Comparison of ENCODE assay signal across 8 mouse cellular contexts in the genomic region with DNA sequence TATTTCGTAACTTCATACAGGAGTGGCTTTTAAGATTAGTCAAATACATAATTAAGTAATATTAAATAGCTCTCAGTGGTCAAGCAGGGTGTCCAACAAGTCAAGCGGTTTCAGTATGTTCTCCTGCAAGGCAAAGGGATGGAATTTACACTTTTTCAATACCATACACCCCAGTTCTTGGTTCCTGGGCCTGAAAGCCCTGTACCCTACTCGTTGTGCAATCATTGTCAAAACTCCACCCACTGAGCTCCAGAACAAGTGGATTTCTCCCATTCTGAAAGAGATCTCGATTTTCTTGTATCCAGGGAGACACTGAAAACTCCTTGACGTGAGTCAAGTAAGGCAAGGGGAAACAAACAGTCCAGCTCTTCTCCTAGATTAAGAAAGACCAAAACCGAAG. TPM values are rescaled to one million over a fixed set of nuclear protein-coding genes. Genes with fewer than 3 reads are reported as not detected.
DNase-seq lines count a peak whose midpoint lies in the region; ATAC-seq and TF ChIP-seq lines count a peak whose summit lies in the region.

No protein-coding gene starts in this region.

- intact Hi-C loops in left cerebral cortex, adult 2 months (cut with DNase I): no loop called here
- intact Hi-C loops in left cerebral cortex, postnatal 25 days (cut with DNase I): no loop called here

- no peak for ATAC-seq in forebrain, embryonic 12.5 days (ENCODE audit: low FRiP score)
- no peak for ATAC-seq in limb, embryonic 11.5 days (ENCODE audit: insufficient number of reproducible peaks, low FRiP score, low TSS enrichment, low read depth)
- no peak for ATAC-seq in midbrain, embryonic 14.5 days (ENCODE audit: low FRiP score, low TSS enrichment)
- no peak for ATAC-seq in inflammation-experienced regulatory T-cells, adult 6 months
- no peak for ATAC-seq in frontal cortex, adult (ENCODE audit: low TSS enrichment)

- 0 out of 2 replicates have a peak, but pooled peaks cover 4% of the 10 kb centered on the region for H3K27me3 ChIP-seq in forebrain, embryonic 12.5 days
- peaks cover 5% of the 10 kb centered on the region; the same call in 1 of the 2 replicates for H3K27me3 ChIP-seq in limb, embryonic 11.5 days (ENCODE audit: control insufficient read depth, insufficient read depth, low read length)
- no peaks in the 10 kb centered on the region for H3K27me3 ChIP-seq in midbrain, embryonic 14.5 days (ENCODE audit: control insufficient read depth, insufficient read depth, low read length)

- H3K4me3 ChIP-seq in left cerebral cortex, adult 2 months: peak overlapping the region; percentile 72
- peak overlapping the region; percentile 55 for H3K4me3 ChIP-seq in forebrain, embryonic 12.5 days (replicated peaks)
- peak overlapping the region; percentile 53 for H3K4me3 ChIP-seq in limb, embryonic 11.5 days (ENCODE audit: low read depth, low read length)
- peak overlapping the region; percentile 49 for H3K4me3 ChIP-seq in midbrain, embryonic 14.5 days (replicated peaks; ENCODE audit: low read depth, low read length)

- H3K36me3 ChIP-seq in forebrain, embryonic 12.5 days (replicated peaks): no peaks in the 10 kb centered on the region
- H3K36me3 ChIP-seq in limb, embryonic 11.5 days (ENCODE audit: control insufficient read depth, insufficient read depth, low read length): no peaks in the 10 kb centered on the region
- no peaks in the 10 kb centered on the region for H3K36me3 ChIP-seq in midbrain, embryonic 14.5 days (ENCODE audit: control insufficient read depth, insufficient read depth, low read length)

- TF ChIP-seq CTCF in left cerebral cortex, adult 2 months (IDR thresholded peaks at IDR 0.05): no peak

- peak overlapping the region; percentile 82 for H3K4me2 ChIP-seq in forebrain, embryonic 12.5 days
- peak overlapping the region; percentile 86 for H3K4me2 ChIP-seq in limb, embryonic 11.5 days (ENCODE audit: low read depth, severe bottlenecking)
- H3K4me2 ChIP-seq in midbrain, embryonic 14.5 days (ENCODE audit: low read length): peak overlapping the region; percentile 72

- H3K27ac ChIP-seq in left cerebral cortex, adult 2 months: peak overlapping the region; percentile 78; the same call in 1 of the 2 replicates
- no peak overlapping the region for H3K27ac ChIP-seq in forebrain, embryonic 12.5 days
- no peak overlapping the region for H3K27ac ChIP-seq in limb, embryonic 11.5 days (replicated peaks; ENCODE audit: low read depth, low read length)
- H3K27ac ChIP-seq in midbrain, embryonic 14.5 days (replicated peaks; ENCODE audit: low read depth, low read length): no peak overlapping the region

- peak overlapping the region; percentile 69 for H3K9ac ChIP-seq in forebrain, embryonic 12.5 days
- no peak overlapping the region for H3K9ac ChIP-seq in limb, embryonic 11.5 days (ENCODE audit: low read length)
- peak overlapping the region; percentile 57; the same call in 1 of the 2 replicates for H3K9ac ChIP-seq in midbrain, embryonic 14.5 days (replicated peaks; ENCODE audit: low read length)

- H3K9me3 ChIP-seq in forebrain, embryonic 12.5 days: no peaks in the 10 kb centered on the region
- H3K9me3 ChIP-seq in limb, embryonic 11.5 days (ENCODE audit: control insufficient read depth, low read length): no peaks in the 10 kb centered on the region
- H3K9me3 ChIP-seq in midbrain, embryonic 14.5 days (ENCODE audit: control insufficient read depth, low read length): no peaks in the 10 kb centered on the region

- no peak for DNase-seq in left cerebral cortex, adult 2 months (ENCODE audit: extremely low spot score in 1 of 2, low spot score in 2 of 2)
- no peak for DNase-seq in left cerebral cortex, postnatal 25 days (ENCODE audit: low spot score in 2 of 2)
- DNase-seq in limb, embryonic 11.5 days (ENCODE audit: low spot score): no peak
- DNase-seq in midbrain, embryonic 14.5 days: no peak
- no peak for DNase-seq in kidney, adult 9 months

- H3K4me1 ChIP-seq in forebrain, embryonic 12.5 days: no peaks in the 10 kb centered on the region
- H3K4me1 ChIP-seq in limb, embryonic 11.5 days (ENCODE audit: control insufficient read depth, insufficient read depth, low read length): no peaks in the 10 kb centered on the region
- H3K4me1 ChIP-seq in midbrain, embryonic 14.5 days (ENCODE audit: control insufficient read depth, insufficient read depth, low read length): no peaks in the 10 kb centered on the region

- 47% methylated on average over 6 of the region's 6 CpGs for WGBS in forebrain, embryonic 12.5 days
- 52% methylated on average over 6 of the region's 6 CpGs for WGBS in limb, embryonic 11.5 days
- 43% methylated on average over 6 of the region's 6 CpGs for WGBS in midbrain, embryonic 14.5 days

RNA-seq across cellular contexts. Expression of a gene that starts 1.2 kb away (rescaled TPM):
- total RNA-seq in left cerebral cortex, adult 2 months (2021): 10 to 100 TPM; 19.7 to 20.7 TPM
- 10 to 100 TPM; 18.2 to 21.0 TPM for total RNA-seq in left cerebral cortex, postnatal 25 days (2021)
- 16.3 and 18.8 TPM in 2 replicates for polyA plus RNA-seq in forebrain, embryonic 12.5 days (2016; fragmentation: Nextera tagmentation; extraction: Ambion mirVana)
- polyA plus RNA-seq in limb, embryonic 11.5 days (2014; fragmentation: Nextera tagmentation; extraction: Ambion mirVana): 18.7 and 20.0 TPM in 2 replicates
- 13.4 and 15.0 TPM in 2 replicates for polyA plus RNA-seq in midbrain, embryonic 14.5 days (2014; fragmentation: Nextera tagmentation; extraction: Ambion mirVana)
- 10 to 100 TPM; 23.1 to 27.5 (median 23.6) TPM for polyA plus RNA-seq in inflammation-experienced regulatory T-cells, adult 6 months (2017; shearing (Covaris generic))
